Mouse (Mus musculus) gastrocnemius, adult 2 months (tissue): ENCODE measurements around the gene Glud1. TPM values are rescaled to one million over a fixed set of nuclear protein-coding genes. Genes with fewer than 3 reads are reported as not detected.

Experiments used
- DNase-seq: peaks from one replicate; pipeline ENCODE4 v3.0.0; 2022
- H3K27ac ChIP-seq: fragments of 200-600 bp; 2 replicates; pipeline ENCODE4 v1.8.1; 2022; ENCODE audit warnings: mild to moderate bottlenecking
- H3K4me3 ChIP-seq: fragments of 200-600 bp; 2 replicates; pipeline ENCODE4 v1.8.1; 2022; ENCODE audit warnings: mild to moderate bottlenecking, moderate library complexity
- CTCF ChIP-seq: fragments of 200-600 bp; IDR thresholded peaks from 2 replicates; pipeline ENCODE4 v1.8.1; 2022; ENCODE audit warnings: antibody characterized with exemption, mild to moderate bottlenecking, moderate library complexity
- intact Hi-C: fragments of 180-260 bp; cut with DNase I; formaldehyde crosslinking; loops from one replicate; pipeline ENCODE4 v1.15.1; 2025
- long read RNA-seq, 2 experiments: library from polyadenylated mRNA; stranded (forward); transcript quantifications; one replicate each; pipeline ENCODE4 v2.0.0; 2021
- total RNA-seq, 2 experiments: library from RNA; stranded (reverse); gene quantifications; 2 replicates each; pipeline ENCODE4 v1.2.3; 2021

Glud1 gene
- total RNA-seq: 100 to 1,000 TPM; 112 to 139 TPM
- long read RNA-seq, experiment 1, transcript Glud1-201 (13 exons, 3,390 nt): major isoform, 204 of 211 reads
- long read RNA-seq, experiment 1, partial matches to known transcripts: 2 of 211 reads
- long read RNA-seq, experiment 1, other reads (novel, unspliced or antisense): 5 of 211 reads
- long read RNA-seq, experiment 2, transcript Glud1-201 (13 exons, 3,390 nt): major isoform, 222 of 235 reads
- long read RNA-seq, experiment 2, partial matches to known transcripts: 5 of 235 reads
- long read RNA-seq, experiment 2, other reads (novel, unspliced or antisense): 8 of 235 reads

DNA sequence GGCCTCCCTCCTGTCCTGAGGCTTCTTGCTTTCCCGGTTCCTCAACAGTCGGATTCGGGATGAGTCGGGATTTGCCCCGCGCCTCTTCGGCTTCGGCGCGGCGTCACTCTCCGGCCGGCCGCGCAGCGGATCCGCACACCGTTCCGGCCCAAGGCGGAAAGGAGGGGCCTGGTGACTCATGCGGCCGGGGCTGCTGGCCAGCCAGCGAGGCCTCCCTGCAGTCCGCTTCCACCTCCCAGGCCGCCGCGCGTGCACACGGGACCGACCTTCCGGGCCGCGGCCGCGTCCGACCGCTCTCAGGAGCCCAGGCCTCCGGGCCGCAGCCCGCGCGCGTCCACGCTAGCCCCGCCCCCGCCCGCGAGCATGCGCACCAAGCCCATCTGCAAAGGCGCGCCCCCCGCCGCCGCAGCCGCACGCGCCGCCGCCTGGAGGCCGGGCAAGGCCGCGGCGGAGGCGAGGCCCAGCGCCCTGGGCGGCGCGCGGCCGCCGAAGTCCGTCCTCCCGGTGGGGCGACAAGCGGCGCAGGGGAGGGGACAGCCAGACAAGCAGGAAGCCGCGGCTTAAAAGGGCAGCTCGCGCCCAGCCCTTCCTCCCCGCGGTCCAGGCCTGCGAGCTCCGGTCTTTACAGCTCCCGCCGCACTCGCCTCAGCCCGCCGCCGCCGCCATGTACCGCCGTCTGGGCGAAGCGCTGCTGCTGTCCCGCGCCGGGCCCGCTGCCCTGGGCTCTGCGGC, at the start of gene Glud1, which contains the start of gene Shld2:
Gene Glud1, plus strand, starts transcription at position 494 of the 732 bp plus-strand sequence.
Gene Shld2, minus strand, starts transcription at position 260 of the 732 bp plus-strand sequence.
- DNase-seq: peak; percentile 99
- H3K27ac ChIP-seq: peak within 1 kb of the TSS; percentile 97
- peak within 1 kb of the TSS; percentile 88 for H3K4me3 ChIP-seq
- no peak; the same call in 1 of the 2 replicates for TF ChIP-seq CTCF
- intact Hi-C loops: loop anchor here (5.0 to 10.0 kb wide), 3 partner anchors 33 to 364 kb away; partner anchors contain the start of gene Wapl

GRCm38 (mm10) chr14:34268046-34268445, 42.5 kb upstream of the Glud1 start:
- DNase-seq: no peak
- intact Hi-C loops: no loop called here
- H3K4me3 ChIP-seq: no peak overlapping the region
- no peak for TF ChIP-seq CTCF
- no peak overlapping the region; the same call in 1 of the 2 replicates for H3K27ac ChIP-seq

GRCm38 (mm10) chr14:34273280-34273679, 37.2 kb upstream of the Glud1 start:
- peak; percentile 73 for TF ChIP-seq CTCF
- DNase-seq: no peak
- intact Hi-C loops: no loop called here
- Histone ChIP-seq H3K4me3 (no peak overlapping the region), H3K27ac (no peak overlapping the region)

GRCm38 (mm10) chr14:34274141-34274540, 36.4 kb upstream of the Glud1 start:
- no peak for DNase-seq
- Histone ChIP-seq H3K4me3 (no peak overlapping the region), H3K27ac (no peak overlapping the region)
- no peak for TF ChIP-seq CTCF
- intact Hi-C loops: loop anchor here (1.0 kb wide), 1 partner anchor 89 kb away; no protein-coding TSS in a partner anchor

DNA sequence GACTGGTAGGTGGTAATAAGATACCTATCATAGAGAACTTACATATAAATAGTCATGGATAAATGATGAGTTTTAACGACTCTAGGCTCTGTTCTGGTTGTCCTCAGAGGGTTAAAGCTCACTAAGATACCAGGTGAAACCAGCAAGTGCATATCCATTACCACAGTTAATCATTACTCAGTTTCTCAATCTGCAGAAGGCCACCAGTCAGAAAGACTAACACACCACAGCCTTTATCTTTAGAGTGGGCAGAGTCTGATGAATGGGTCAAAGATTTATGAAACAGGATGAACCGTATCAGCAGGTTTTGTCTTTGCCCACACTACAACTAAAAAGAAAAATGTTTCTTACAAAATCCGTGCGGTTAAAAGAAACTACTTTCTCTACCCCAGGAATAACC, 35.3 kb upstream of the Glud1 start:
- H3K4me3 ChIP-seq: no peak overlapping the region
- TF ChIP-seq CTCF: no peak
- no peak for DNase-seq
- intact Hi-C loops: loop anchor here (5.0 kb wide), 1 partner anchor 37 kb away; the partner anchor contains the start of genes Glud1 and Shld2
- H3K27ac ChIP-seq: no peak overlapping the region

DNA sequence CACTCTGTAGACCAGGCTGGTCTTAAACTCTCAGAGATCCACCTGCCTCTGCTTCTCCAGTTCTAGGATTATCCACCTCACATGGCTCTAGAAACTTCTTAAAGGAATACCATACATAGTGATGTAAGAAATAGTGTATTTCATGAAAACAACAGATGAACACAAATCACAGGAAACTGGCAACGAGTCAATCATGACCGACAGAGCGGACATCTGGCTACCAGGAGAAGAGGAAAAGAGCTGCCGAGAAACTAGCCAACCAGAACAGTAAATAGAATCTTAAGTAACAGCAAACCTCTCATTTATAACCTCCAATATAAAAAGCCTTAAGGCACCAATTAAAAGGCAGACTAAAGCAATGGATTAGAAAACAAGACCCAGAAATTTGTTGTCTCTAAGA, 30.8 kb upstream of the Glud1 start:
- DNase-seq: no peak
- no peak for TF ChIP-seq CTCF
- Histone ChIP-seq H3K4me3 (no peak overlapping the region), H3K27ac (no peak overlapping the region)
- intact Hi-C loops: loop anchor here (5.0 kb wide), 1 partner anchor 33 kb away; the partner anchor contains the start of genes Glud1 and Shld2

DNA sequence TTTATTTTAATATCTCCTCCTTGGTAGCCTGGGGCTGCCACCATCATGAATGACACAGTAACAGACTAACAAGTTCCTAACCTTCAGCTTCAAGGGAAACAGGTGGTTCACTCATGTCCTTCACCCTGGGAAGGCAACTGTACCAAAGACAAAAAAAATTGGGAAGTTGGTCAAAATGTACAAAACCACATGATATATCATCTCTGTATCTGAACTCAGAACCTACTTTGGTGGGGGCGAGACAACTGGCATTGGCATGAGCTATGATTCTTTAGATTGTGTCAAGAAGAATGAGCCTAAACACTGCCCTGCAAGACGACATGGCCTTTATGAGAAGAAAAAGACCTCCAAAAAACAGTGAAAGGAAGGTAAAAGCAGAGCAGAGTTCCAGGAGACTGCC, 29.7 kb upstream of the Glud1 start:
- TF ChIP-seq CTCF: no peak
- no peak overlapping the region for H3K4me3 ChIP-seq
- DNase-seq: no peak
- H3K27ac ChIP-seq: no peak overlapping the region
- intact Hi-C loops: no loop called here

DNA sequence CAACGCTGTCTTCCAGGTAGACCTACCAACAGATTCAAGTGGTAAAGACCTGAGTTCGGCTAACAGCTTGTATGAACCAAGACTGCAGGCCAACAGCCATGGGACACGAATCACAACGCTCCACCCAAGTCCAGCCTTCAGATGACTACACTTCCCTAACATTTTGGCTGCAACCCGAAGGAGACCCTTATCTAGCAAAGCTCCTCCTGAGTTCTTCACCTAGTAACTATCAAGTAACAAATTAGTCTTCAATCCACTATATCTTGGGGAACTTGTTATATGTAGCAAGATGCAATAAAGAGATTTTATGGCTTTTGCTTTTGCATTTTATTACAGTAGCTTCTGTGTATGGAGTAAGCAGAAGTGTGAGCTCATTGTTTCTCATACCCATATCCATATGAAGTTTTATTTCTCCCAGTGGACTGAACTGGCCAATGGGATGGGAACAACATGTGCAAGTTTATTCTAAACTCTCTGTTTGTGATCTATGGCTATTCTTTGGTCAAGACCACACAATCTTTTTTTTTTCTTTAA, 28.7 kb upstream of the Glud1 start:
- Histone ChIP-seq H3K27ac (no peak overlapping the region), H3K4me3 (no peak overlapping the region)
- no peak for DNase-seq
- intact Hi-C loops: no loop called here
- no peak for TF ChIP-seq CTCF

- DNase-seq: no peak
- H3K27ac ChIP-seq: no peak overlapping the region
- no peak overlapping the region for H3K4me3 ChIP-seq
- no peak for TF ChIP-seq CTCF
- intact Hi-C loops: no loop called here
These were observed 22.1 kb upstream of the Glud1 start for GRCm38 (mm10) chr14:34288396-34288795.

DNA sequence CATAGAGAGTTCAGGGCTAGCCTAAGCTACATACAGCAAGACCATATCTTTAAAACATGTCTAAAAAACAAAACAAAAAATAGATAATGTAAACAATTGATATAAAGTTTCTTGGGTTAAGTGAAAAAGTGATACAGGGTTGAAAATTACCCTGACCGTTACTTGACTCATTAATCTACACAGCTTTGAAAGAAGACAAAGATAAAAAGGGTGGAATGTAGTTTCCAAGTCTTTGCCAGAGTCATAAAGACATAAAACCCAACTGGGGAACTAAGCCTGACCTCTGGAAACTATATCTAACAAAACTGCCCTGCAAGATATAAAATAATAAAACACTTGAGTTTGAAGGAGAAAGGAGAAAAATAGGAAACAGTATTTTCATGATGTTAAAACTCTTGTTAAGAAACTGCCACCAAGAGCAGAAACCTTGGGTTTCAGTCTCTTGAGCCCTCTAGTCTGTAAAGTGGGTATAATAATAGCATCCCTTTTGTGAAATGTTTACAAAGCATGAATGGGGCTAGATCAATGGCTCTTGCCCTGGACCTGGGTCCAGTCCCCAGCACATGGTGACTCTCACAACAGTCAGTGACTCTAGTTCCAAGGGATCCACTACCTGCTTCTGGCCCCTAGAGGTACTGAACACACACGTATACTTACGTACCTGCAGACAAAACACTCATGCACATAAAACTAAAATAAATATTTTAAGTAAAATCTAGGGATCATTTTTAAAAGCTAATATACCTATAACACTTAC, 21.1 kb upstream of the Glud1 start:
- intact Hi-C loops: no loop called here
- no peak overlapping the region for H3K4me3 ChIP-seq
- no peak for TF ChIP-seq CTCF
- no peak for DNase-seq
- no peak overlapping the region for H3K27ac ChIP-seq

DNA sequence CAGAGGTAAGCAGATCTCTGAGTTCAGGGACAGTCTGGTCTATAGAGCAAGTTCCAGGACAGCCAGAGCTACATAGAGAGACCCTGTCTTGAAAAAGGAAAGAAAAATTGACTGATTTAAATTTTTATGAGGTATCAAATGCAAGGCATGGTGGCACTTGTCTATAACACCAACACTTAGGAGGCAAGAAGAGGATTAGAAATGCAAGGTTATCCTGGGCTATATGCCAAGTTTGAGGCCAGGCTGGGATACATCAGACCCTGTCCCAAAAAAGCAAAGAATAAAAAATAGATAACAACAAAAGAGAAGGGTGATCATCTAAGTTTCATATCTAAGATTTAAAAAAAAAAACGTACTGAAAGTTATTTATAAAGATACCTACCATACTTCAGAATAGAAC, 20.3 kb upstream of the Glud1 start:
- intact Hi-C loops: no loop called here
- DNase-seq: no peak
- no peak overlapping the region for H3K4me3 ChIP-seq
- no peak for TF ChIP-seq CTCF
- no peak overlapping the region for H3K27ac ChIP-seq

GRCm38 (mm10) chr14:34293641-34294040, 16.9 kb upstream of the Glud1 start:
- intact Hi-C loops: no loop called here
- DNase-seq: no peak
- TF ChIP-seq CTCF: no peak

More at GRCm38 (mm10) chr14:34293641-34294040, 16.9 kb upstream of the Glud1 start:
- no peak overlapping the region for H3K27ac ChIP-seq
- H3K4me3 ChIP-seq: no peak overlapping the region
